Mouse (Mus musculus): ENCODE measurements around the gene Rnf208. TPM values are rescaled to one million over a fixed set of nuclear protein-coding genes. Genes with fewer than 3 reads are reported as not detected.
"Not testable (repeated sequence)": the region's sequence is repeated elsewhere in the genome, so short reads cannot be mapped to it uniquely, and the experiment has no call there.

The Rnf208 gene
- polyA plus RNA-seq, 1 experiment from 2014 or later: 6.6 TPM

DNA sequence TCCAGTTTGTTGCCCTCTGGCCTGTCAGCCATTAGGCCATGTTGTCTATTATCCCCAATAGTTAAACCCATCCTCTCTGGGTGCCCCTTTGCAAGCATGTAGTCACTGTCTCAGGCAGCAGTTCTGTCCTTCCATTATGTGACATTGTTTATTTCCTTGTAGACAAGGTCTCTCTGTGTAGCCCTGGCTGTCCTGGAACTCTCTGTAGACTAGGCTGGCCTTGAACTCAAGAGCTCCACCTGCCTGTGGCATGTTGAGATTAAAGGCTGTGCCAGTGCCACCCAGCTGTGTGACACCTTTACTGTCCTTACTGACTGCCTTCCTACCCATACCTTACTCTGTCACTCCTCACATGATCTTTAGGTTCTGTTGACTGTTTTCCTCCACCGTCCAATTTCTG lies 10.3 kb downstream of the Rnf208 start:
- Histone ChIP-seq H3K4me1 (peaks cover 21% of the 10 kb centered on the region), H3K9ac (no peak overlapping the region), H3K27me3 (replicated peaks) (no peaks in the 10 kb centered on the region), H3K9me3 (no peaks in the 10 kb centered on the region), H3K4me3 (no peak overlapping the region), H3K27ac (replicated peaks) (no peak overlapping the region), H3K4me2 (no peak overlapping the region), H3K36me3 (peaks cover 60% of the 10 kb centered on the region)
- 77% methylated on average over 1 of the region's 1 CpGs for WGBS
- ATAC-seq (ENCODE audit: extremely low read depth, insufficient number of reproducible peaks, low FRiP score, low TSS enrichment): no peak

DNA sequence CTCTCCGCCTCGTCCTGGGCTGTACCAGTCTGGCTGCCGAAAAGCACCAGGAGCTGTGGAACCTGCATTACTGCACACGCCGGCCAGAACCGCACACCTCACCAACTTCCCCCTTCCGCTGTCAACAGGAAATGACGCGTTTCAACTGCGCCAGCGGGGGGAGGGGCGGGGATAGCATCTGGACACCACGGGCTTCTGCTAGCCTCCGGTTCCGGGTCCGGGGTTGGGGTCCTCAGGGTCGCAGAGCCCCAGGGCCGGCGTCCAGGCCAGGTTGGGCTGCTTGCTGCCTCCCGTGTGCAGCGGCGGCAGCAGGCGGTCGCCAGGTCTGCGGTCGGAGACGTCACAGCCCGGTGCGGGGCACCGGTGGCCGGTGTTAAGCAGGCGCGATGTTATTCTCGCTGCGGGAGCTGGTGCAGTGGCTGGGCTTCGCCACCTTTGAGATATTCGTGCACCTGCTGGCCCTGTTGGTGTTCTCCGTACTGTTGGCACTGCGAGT lies 13.3 kb downstream of the Rnf208 start, which contains the start of gene Tmem203:
Tmem203 (plus strand) TSS at position 156 of the 496 bp plus-strand sequence.
- Histone ChIP-seq H3K27ac (replicated peaks) (peak within 1 kb of the TSS; percentile 64), H3K27me3 (replicated peaks) (no peaks in the 10 kb centered on the region), H3K9me3 (no peaks in the 10 kb centered on the region), H3K4me2 (peak within 1 kb of the TSS; percentile 94), H3K36me3 (peaks cover 31% of the 10 kb centered on the region), H3K9ac (peak within 1 kb of the TSS; percentile 89), H3K4me1 (peaks cover 21% of the 10 kb centered on the region), H3K4me3 (peak within 1 kb of the TSS; percentile 88)
- under 1% methylated on average over 39 of the region's 39 CpGs for WGBS
- peak; percentile 82 for ATAC-seq (ENCODE audit: extremely low read depth, insufficient number of reproducible peaks, low FRiP score, low TSS enrichment)

DNA sequence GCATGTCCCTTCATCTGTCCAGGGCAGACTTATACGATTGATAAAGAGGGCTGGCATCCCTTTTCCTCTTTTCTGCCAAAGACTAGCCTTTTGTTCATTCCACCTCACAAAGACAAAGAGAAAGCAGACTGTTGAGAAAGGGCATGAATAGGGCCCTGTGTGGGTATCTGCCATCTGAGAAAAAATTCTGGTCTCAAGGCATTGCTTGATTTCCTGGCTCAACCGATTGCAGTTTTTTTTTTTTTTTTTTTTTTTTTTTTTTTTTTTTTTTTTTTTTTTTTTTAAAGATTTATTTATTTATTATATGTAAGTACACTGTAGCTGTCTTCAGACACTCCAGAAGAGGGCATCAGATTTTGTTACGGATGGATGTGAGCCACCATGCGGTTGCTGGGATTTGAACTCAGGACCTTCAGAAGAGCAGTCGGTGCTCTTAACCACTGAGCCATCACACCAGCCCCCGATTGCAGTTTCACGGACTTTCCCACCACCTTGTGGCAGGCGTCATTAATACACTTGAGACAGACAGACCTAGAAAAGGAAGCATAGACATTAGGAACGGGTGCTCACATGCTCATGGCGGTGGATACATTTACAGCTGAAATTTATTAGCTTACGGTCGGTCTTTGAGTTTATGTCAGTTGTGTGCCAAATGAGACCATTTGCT lies 14.5 kb downstream of the Rnf208 start:
- Histone ChIP-seq H3K4me3 (peak overlapping the region; percentile 88), H3K27ac (replicated peaks) (peak overlapping the region; percentile 64), H3K36me3 (peaks cover 18% of the 10 kb centered on the region), H3K4me2 (peak overlapping the region; percentile 94), H3K4me1 (peaks cover 21% of the 10 kb centered on the region), H3K9ac (peak overlapping the region; percentile 89)
- not testable (repeated sequence) for H3K9me3 ChIP-seq; H3K27me3 ChIP-seq (replicated peaks); ATAC-seq (ENCODE audit: extremely low read depth, insufficient number of reproducible peaks, low FRiP score, low TSS enrichment)
- WGBS: 54% methylated on average over 12 of the region's 12 CpGs

DNA sequence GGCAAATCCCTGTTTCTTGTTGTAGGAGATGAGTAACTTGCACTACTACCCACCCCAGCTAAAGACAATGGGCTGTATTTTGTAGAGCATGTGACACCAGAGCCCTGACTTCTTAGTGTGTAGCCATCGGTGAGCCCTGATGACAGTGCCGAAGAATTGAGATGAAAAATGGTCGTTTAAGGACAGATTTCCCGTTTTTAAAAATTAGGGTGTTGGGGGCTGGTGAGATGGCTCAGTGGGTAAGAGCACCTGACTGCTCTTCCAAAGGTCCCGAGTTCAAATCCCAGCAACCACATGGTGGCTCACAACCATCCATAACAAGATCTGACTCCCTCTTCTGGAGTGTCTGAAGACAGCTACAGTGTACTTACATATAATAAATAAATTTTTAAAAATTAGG lies 15.2 kb downstream of the Rnf208 start:
- H3K4me3 ChIP-seq: not testable (repeated sequence)
- peaks cover 25% of the 10 kb centered on the region for H3K4me1 ChIP-seq

DNA sequence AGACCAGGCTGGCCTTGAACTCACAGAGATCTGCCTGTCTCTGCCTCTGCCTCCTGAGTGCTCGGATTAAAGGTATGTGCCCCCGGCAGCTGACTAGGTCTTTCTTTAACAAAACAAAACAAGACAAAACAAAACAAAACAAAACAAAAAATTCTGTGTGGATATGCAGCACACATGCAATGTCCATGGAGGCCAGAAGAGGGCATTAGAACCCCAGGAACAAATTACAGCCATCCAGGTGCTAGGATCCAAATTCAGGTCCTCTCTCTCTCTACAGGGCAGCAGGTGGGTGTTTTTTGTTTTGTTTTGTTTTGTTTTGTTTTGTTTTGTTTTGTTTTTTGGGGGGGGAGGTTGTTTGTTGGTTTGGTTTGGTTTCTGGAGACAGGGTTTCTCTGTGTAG lies 16.8 kb downstream of the Rnf208 start:
- Histone ChIP-seq H3K27me3 (replicated peaks) (peaks cover 7% of the 10 kb centered on the region), H3K4me1 (peaks cover 34% of the 10 kb centered on the region), H3K27ac (replicated peaks) (no peak overlapping the region), H3K4me3 (no peak overlapping the region), H3K9ac (no peak overlapping the region), H3K36me3 (no peaks in the 10 kb centered on the region), H3K9me3 (no peaks in the 10 kb centered on the region), H3K4me2 (no peak overlapping the region)
- 56% methylated on average over 2 of the region's 2 CpGs for WGBS
- no peak for ATAC-seq (ENCODE audit: extremely low read depth, insufficient number of reproducible peaks, low FRiP score, low TSS enrichment)

More for the DNA sequence above, 15.2 kb downstream of the Rnf208 start:
- H3K9me3 ChIP-seq; H3K9ac ChIP-seq; H3K27ac ChIP-seq (replicated peaks); H3K4me2 ChIP-seq; H3K27me3 ChIP-seq (replicated peaks); ATAC-seq (ENCODE audit: extremely low read depth, insufficient number of reproducible peaks, low FRiP score, low TSS enrichment): not testable (repeated sequence)
- peaks cover 11% of the 10 kb centered on the region for H3K36me3 ChIP-seq
- 74% methylated on average over 5 of the region's 5 CpGs for WGBS

DNA sequence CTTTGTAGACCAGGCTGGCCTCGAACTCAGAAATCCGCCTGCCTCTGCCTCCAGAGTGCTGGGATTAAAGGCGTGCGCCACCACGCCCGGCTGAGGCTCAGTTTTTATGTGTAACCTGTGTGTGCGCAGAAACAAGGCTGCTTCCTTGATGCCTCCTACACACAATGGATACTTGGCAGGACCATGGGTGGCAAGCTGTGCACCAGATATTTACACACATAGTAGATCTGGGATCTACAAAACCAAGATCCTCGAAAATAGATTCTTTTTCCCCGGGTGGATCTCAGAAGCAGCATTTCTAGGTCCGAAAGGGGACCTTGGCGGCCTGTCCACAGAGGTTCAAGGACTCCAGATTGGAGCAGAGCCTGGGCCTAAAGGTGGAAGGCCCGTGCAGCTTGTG lies 19.8 kb downstream of the Rnf208 start:
- ATAC-seq (ENCODE audit: extremely low read depth, insufficient number of reproducible peaks, low FRiP score, low TSS enrichment): 0 out of 2 replicates have a peak, but pooled peaks have one; percentile 3
- H3K27ac ChIP-seq (replicated peaks): peak overlapping the region; percentile 9; the same call in 1 of the 2 replicates
- H3K4me3 ChIP-seq: peak overlapping the region; percentile 86
- H3K9ac ChIP-seq: peak overlapping the region; percentile 74
- peaks cover 19% of the 10 kb centered on the region for H3K27me3 ChIP-seq (replicated peaks)
- H3K4me1 ChIP-seq: peaks cover 47% of the 10 kb centered on the region
- no peaks in the 10 kb centered on the region for H3K9me3 ChIP-seq
- no peaks in the 10 kb centered on the region for H3K36me3 ChIP-seq
- WGBS: 41% methylated on average over 12 of the region's 12 CpGs
- peak overlapping the region; percentile 100 for H3K4me2 ChIP-seq

DNA sequence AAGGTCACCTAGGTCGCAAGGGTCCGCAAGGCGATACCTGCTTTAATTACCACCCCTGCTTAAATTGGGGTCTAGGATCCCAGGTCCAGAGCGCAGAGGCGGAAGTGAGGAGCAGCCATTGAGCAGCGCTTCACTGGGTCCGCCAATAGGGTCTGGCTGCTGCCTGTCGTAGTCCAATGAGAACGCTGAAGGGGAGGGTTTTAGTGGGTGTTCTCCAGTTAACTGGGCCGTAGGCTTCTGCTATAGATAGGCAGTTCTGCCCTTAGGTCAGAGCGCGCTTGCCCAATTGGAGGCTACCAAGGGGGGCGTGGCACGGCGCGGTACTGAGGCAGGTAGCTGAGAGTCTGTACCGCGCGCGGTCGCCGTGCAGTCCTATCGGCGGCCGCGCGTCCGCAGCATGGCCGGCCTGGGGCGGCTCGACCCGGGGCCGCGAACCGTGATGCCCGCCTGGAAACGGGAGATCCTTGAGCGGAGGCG lies 20.3 kb downstream of the Rnf208 start, which contains the start of gene Tprn:
Tprn (plus strand) TSS at position 328 of the 477 bp plus-strand sequence.
- H3K4me3 ChIP-seq: peak within 1 kb of the TSS; percentile 86
- no peaks in the 10 kb centered on the region for H3K36me3 ChIP-seq
- no peaks in the 10 kb centered on the region for H3K9me3 ChIP-seq
- peak within 1 kb of the TSS; percentile 9; the same call in 1 of the 2 replicates for H3K27ac ChIP-seq (replicated peaks)
- H3K4me2 ChIP-seq: peak within 1 kb of the TSS; percentile 100
- peak within 1 kb of the TSS; percentile 86 for H3K9ac ChIP-seq
- peaks cover 19% of the 10 kb centered on the region for H3K27me3 ChIP-seq (replicated peaks)
- peak; percentile 96 for ATAC-seq (ENCODE audit: extremely low read depth, insufficient number of reproducible peaks, low FRiP score, low TSS enrichment)
- peaks cover 48% of the 10 kb centered on the region for H3K4me1 ChIP-seq
- under 1% methylated on average over 39 of the region's 39 CpGs for WGBS

DNA sequence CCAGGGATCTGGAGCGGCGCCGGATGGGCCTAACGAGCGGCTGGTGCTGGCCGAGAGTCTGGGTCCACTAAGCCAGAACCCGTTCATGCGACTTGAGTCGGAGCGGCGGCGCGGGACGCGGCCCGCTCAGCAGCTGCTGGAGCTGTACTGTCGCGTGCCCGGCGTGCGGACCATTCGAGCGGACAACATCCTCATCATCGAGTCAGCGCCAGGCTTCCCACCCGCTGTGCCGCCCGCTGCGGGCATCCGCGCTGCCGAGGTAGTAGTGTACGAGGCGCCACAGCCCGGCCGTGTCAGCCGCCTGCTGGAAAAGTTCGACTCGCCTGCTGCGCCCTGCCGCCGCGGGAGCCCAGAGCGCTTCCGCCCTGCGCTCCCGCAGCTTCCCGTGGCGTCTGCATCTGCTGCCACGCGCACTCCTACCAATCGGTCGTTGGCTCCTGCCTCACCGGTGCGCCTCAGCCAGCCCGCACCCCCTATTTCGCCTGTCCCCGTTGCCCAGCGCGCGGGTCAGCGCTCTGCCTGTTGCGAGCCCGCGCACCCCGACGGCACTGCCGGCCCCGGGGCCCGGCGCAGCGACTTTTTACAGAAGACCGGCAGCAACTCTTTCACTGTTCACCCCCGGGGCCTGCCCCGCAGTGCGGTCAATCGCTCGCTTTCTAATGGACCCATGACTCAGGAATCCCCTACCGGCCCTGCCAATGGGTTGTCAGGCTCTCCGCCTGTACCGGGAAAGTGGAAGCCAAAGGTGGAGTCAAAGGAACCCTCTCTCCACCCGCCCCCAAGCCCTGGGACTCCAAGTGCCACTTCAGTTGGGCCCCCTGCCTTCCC lies 21.0 kb downstream of the Rnf208 start:
- Histone ChIP-seq H3K4me3 (peak overlapping the region; percentile 86), H3K9ac (peak overlapping the region; percentile 86), H3K4me1 (peaks cover 52% of the 10 kb centered on the region), H3K27me3 (replicated peaks) (peaks cover 19% of the 10 kb centered on the region), H3K4me2 (peak overlapping the region; percentile 100), H3K36me3 (0 out of 2 replicates have a peak, but pooled peaks cover 1% of the 10 kb centered on the region), H3K27ac (replicated peaks) (no peak overlapping the region), H3K9me3 (no peaks in the 10 kb centered on the region)
- under 1% methylated on average over 82 of the region's 82 CpGs for WGBS
- ATAC-seq (ENCODE audit: extremely low read depth, insufficient number of reproducible peaks, low FRiP score, low TSS enrichment): peak; percentile 1; the same call in 1 of the 2 replicates

DNA sequence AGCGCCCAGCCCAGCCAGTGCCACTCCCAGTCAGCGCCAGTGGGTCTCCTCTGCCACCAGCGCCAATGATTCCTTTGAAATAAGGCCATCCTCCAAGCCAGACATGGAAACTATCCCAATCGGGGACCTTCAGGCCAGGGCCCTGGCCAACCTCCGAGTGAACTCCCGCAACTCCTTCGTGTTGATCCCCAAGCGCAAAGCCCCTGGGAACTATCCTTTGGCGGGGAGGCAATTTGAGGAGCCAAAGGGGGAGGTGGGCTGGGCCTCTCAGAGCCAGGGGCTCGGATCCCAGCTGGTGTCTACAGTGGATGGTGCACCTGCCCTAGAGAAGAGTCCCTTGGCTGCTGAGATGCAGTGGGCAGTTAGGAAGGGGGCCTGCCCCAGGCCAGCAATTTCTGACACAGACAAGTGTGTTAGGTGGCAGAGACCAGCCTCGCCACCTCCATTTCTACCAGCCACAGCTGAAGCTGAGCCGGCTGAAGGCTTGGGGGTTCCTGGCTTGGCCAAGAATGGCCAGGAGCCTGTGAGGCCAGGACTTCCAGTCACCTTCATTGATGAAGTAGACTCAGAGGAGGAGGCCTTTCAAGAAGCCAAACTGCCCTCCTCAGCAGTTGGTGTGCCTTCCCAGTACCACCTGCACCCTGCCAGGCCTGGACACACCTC lies 21.7 kb downstream of the Rnf208 start:
- 19% methylated on average over 12 of the region's 12 CpGs for WGBS
- ATAC-seq (ENCODE audit: extremely low read depth, insufficient number of reproducible peaks, low FRiP score, low TSS enrichment): no peak
- no peak overlapping the region for H3K27ac ChIP-seq (replicated peaks)
- H3K4me1 ChIP-seq: peaks cover 52% of the 10 kb centered on the region
- no peaks in the 10 kb centered on the region for H3K9me3 ChIP-seq
- H3K9ac ChIP-seq: peak overlapping the region; percentile 86
- H3K36me3 ChIP-seq: 0 out of 2 replicates have a peak, but pooled peaks cover 9% of the 10 kb centered on the region
- H3K4me2 ChIP-seq: peak overlapping the region; percentile 100
- peaks cover 19% of the 10 kb centered on the region for H3K27me3 ChIP-seq (replicated peaks)
- H3K4me3 ChIP-seq: peak overlapping the region; percentile 86

DNA sequence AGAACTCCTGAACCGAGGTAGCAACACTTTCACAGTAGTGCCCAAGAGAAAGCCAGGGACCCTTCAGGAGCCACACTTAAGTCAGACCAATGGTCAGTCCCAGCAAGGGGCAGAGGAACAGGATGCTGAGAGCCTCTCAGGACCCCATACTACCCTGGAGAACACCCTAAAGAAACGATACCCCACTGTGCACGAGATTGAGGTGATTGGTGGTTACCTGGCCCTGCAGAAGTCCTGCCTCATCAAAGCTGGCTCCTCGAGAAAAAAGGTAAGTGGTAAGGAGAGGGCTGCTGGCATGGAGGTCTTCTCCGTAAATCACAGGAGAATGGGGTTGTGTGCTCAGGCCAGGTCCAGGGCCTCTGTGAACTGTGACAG lies 22.2 kb downstream of the Rnf208 start:
- WGBS: 69% methylated on average over 5 of the region's 5 CpGs
- peaks cover 52% of the 10 kb centered on the region for H3K4me1 ChIP-seq
- H3K27ac ChIP-seq (replicated peaks): no peak overlapping the region
- peak overlapping the region; percentile 86; the same call in 1 of the 2 replicates for H3K9ac ChIP-seq
- peak overlapping the region; percentile 86 for H3K4me3 ChIP-seq
- peaks cover 19% of the 10 kb centered on the region for H3K27me3 ChIP-seq (replicated peaks)
- H3K9me3 ChIP-seq: no peaks in the 10 kb centered on the region
- peak overlapping the region; percentile 100 for H3K4me2 ChIP-seq
- ATAC-seq (ENCODE audit: extremely low read depth, insufficient number of reproducible peaks, low FRiP score, low TSS enrichment): no peak
- peaks cover 13% of the 10 kb centered on the region for H3K36me3 ChIP-seq

All from heart, embryonic 13.5 days (tissue).